Mouse (Mus musculus) erythroblast, embryonic 14.5 days (primary cell): ENCODE results near the gene Pf4.

Experiments
- GATA1 ChIP-seq: IDR thresholded peaks from 2 replicates; pipeline ENCODE4 v1.6.1; 2012; ENCODE audit warnings: low read length, inconsistent platforms, mixed read lengths
- TAL1 ChIP-seq: IDR thresholded peaks from 3 replicates; pipeline ENCODE4 v1.6.1; 2012; ENCODE audit warnings: low read length, inconsistent platforms, mixed read lengths

GRCm38 (mm10) chr5:90742029-90742428 is 30.2 kb upstream of the Pf4 start:
- no peak for TF ChIP-seq GATA1
- no peak for TF ChIP-seq TAL1
